Mouse (Mus musculus) embryonic stem cell, embryonic (primary cell): ENCODE results near the gene Bms1.

ENCODE experiments used
- CTCF ChIA-PET, 4 experiments: fragments of 300-600 bp in 2 of 4; fragments of 350-600 bp in 2 of 4; sonication (Branson Sonifier 250); formaldehyde crosslinking; loops; one replicate each; lab custom pipeline; 2022; ENCODE audit warnings: inconsistent platforms in 2 of 4; lab: Charles Lee
- POLR2A ChIA-PET, 4 experiments: fragments of 300-600 bp in 2 of 4; fragments of 350-600 bp in 2 of 4; sonication (Branson Sonifier 250); formaldehyde crosslinking; loops; one replicate each; lab custom pipeline; 2022; ENCODE audit warnings: antibody characterized with exemption in 4 of 4, inconsistent platforms in 1 of 4; lab: Charles Lee

Gene Bms1

GRCm38 (mm10) chr6:118376023-118376422 is 43.3 kb downstream of the Bms1 start:
- CTCF ChIA-PET = interaction anchor here in 1 of 4 experiments (0.9 to 1.1 kb wide), 3 partner anchors 8 to 311 kb away, joined by 3 read pairs; no protein-coding TSS in a partner anchor
- POLR2A ChIA-PET = interaction anchor here in 1 of 4 experiments (0.6 kb wide), 1 partner anchor 704 kb away, joined by 5 read pairs; no protein-coding TSS in a partner anchor

DNA sequence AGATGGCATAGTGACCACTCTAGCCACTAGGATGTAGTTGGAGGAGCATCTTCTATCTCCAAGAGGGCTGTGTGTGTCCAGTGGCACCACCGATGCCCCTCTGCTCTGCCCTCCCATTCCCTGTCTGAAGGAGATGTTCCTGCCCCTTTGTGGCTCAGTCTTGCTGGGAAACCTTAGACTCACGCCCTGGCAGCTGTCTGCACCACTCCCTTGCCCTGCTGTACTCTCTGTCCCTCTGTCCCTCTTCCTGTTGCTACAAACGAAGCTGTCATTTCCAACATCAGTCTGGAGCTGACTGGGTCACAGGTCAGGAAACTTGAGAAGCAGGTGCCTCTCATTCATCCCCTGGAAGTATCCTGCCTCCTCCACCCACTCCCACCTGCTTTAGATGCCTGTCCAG is 43.8 kb downstream of the Bms1 start:
- ChIA-PET POLR2A (interaction anchor here in 1 of 4 experiments (0.6 kb wide), 1 partner anchor 703 kb away, joined by 5 read pairs; no protein-coding TSS in a partner anchor), CTCF (interaction anchor here in 1 of 4 experiments (0.9 to 1.1 kb wide), 2 partner anchors 196 to 310 kb away, joined by 3 read pairs; no protein-coding TSS in a partner anchor)

DNA sequence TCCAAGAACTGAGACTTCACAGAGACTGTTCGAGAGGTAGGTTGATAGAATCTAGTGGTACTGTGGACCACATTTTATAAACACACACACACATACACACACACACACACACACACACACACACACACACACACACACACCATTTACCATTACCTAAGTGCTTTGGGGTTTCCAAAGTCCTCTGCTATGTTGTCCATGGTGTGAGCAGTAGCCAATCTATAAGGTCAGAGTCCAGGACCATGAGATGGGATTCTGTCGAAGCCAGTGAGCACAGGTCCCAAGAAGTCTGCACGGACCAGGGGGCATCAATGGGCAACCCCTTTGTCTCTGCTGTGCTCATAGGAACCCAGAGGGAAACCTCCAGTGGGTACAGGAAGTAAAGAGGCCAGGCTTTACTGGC is 44.2 kb downstream of the Bms1 start:
- ChIA-PET CTCF (interaction anchor here in 1 of 4 experiments (0.6 kb wide), 1 partner anchor 506 kb away, joined by 5 read pairs; no protein-coding TSS in a partner anchor), POLR2A (interaction anchor here in 1 of 4 experiments (0.9 to 1.3 kb wide), 2 partner anchors 9 to 133 kb away, joined by 3 to 4 read pairs; no protein-coding TSS in a partner anchor)

- POLR2A ChIA-PET = interaction anchor here in 1 of 4 experiments (0.9 to 1.1 kb wide), 2 partner anchors 46 to 177 kb away, joined by 3 read pairs; partner anchors contain the start of gene Bms1
- CTCF ChIA-PET = interaction anchor here (0.6 to 2.9 kb wide), 10 partner anchors 46 to 1145 kb away, joined by 3 to 12 read pairs (median 4); partner anchors contain the start of gene Bms1 (in 2 of the 4)
These were observed 46.0 kb downstream of the Bms1 start for GRCm38 (mm10) chr6:118373294-118373693.

- CTCF ChIA-PET = interaction anchor here in 3 of 4 experiments (0.8 to 2.9 kb wide), 8 partner anchors 46 to 308 kb away, joined by 3 to 12 read pairs (median 4); partner anchors contain the start of gene Bms1 (in 2 of the 3)
- POLR2A ChIA-PET = interaction anchor here in 2 of 4 experiments (0.9 to 1.1 kb wide), 3 partner anchors 47 to 193 kb away, joined by 3 read pairs; partner anchors contain the start of gene Bms1 (in 1 of the 2)
These were observed 46.5 kb downstream of the Bms1 start for GRCm38 (mm10) chr6:118372794-118373193.

- ChIA-PET POLR2A (no interaction called here), CTCF (interaction anchor here in 3 of 4 experiments (0.6 to 1.6 kb wide), 4 partner anchors 150 to 424 kb away, joined by 3 to 7 read pairs (median 4); no protein-coding TSS in a partner anchor)
These were observed 51.8 kb downstream of the Bms1 start for GRCm38 (mm10) chr6:118367502-118367901.

DNA sequence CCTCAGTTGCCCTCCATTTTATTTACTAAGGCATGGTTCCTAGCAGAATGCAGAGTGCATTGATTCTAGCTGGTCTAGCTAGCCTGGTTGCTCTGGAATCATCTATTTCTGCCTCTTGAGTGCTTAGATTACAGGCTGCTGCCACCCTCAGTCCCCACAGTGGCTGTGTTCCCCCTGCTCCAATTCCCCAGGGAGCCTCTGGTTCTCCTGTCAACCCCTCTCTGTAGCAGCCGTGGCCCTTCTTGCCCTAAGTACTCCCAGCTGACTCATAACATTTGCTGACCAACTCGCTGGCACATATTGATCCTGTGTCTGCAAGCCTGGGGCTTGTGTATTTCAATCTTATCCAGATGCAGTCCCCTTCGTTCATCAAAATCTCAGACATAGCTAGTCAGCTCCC is 53.1 kb downstream of the Bms1 start:
- CTCF ChIA-PET = no interaction called here

DNA sequence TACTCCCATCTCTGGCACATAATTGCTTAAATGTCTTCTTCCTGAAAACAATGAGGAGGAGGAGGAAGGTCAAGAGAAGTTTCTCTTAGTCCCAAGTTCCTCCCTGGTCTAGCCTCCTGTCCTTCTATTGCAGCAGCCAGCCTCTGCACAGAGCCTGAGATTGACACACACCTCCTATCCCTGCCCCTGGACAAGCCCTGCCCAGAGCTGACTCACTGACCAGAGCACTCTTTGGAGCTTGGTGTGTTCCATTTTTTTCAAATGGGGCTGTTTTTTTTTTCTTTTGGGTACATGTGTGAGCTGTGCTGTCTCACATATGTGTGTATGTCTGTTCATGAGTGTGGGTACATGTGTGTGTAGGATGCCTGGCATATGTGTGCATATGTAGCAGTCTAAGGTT is 53.5 kb downstream of the Bms1 start:
- ChIA-PET CTCF (no interaction called here), POLR2A (interaction anchor here in 1 of 4 experiments (0.7 to 0.9 kb wide), 2 partner anchors 9 to 222 kb away, joined by 3 to 4 read pairs; no protein-coding TSS in a partner anchor)

More for the DNA sequence above, 53.1 kb downstream of the Bms1 start:
- POLR2A ChIA-PET = interaction anchor here in 1 of 4 experiments (0.7 to 0.9 kb wide), 2 partner anchors 9 to 222 kb away, joined by 3 to 4 read pairs; no protein-coding TSS in a partner anchor

GRCm38 (mm10) chr6:118350342-118350741 is 68.9 kb downstream of the Bms1 start:
- POLR2A ChIA-PET = interaction anchor here in 1 of 4 experiments (1.0 to 1.3 kb wide), 2 partner anchors 14 to 29 kb away, joined by 3 to 4 read pairs; no protein-coding TSS in a partner anchor
- CTCF ChIA-PET = interaction anchor here in 1 of 4 experiments (1.2 kb wide), 1 partner anchor 29 kb away, joined by 3 read pairs; no protein-coding TSS in a partner anchor

DNA sequence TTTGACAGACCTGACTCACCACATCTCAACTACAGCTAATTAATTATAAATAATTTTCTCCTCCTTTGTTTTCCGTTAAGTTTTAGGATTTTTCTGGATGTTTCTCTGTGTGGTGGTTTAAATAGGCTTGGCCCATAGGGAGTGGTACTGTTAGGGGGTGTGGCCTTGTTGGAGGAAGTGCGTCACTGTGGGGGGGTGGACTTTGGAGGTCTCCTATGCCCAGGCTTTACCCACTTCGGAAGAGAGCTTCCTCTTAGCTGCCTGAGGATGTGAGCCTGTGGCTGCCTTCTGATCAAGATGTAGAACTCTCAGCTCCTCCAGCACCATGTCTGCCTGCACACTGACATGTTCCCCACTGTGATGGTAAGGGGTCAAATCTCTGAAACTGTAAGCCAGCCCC is 71.1 kb downstream of the Bms1 start:
- POLR2A ChIA-PET = interaction anchor here in 1 of 4 experiments (1.1 to 1.2 kb wide), 2 partner anchors 9 to 71 kb away, joined by 3 read pairs; partner anchors contain the start of gene Bms1
- CTCF ChIA-PET = interaction anchor here in 1 of 4 experiments (0.7 kb wide), 1 partner anchor 121 kb away, joined by 3 read pairs; no protein-coding TSS in a partner anchor

DNA sequence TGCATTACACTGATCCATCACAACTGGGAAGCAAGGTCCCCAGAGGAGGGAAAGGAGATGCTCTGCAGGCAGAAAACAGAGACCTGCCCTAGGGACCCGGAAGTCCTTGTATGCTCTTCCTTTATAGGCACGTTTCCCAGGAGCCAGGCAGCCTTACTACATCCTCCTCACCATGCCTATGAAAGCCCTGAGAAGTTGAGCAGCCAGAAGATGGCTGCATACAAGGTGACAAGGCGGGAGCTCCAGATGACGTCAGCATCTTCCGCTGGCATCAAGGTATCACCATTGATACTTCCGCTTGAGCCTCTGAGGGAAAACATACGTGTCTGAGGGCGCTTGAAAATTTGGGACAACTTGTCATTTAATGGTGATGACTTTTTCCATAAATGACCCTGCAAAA is 72.0 kb downstream of the Bms1 start:
- CTCF ChIA-PET = no interaction called here
- POLR2A ChIA-PET = interaction anchor here in 1 of 4 experiments (1.1 to 1.2 kb wide), 2 partner anchors 9 to 72 kb away, joined by 3 read pairs; partner anchors contain the start of gene Bms1

GRCm38 (mm10) chr6:118341861-118342485 is 77.3 kb downstream of the Bms1 start:
- POLR2A ChIA-PET = no interaction called here
- CTCF ChIA-PET = no interaction called here

DNA sequence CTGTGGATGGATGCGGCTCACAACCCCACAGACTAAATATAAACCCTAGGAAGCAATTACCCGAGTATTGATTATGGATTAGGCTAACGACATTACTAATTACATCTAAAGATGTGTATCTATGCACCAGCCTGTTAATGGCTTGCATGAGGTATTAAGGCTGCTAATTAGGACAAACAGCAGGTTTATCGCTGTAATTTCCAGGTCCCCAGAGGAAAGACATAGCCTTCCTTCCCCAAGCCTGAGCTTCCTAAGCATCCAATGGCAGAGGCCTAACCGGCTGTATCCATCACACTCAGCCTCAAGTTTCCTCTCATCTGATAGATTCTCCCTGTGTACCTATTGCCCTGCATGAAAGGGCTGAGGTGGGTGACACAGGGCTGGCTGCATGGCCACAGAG is 81.6 kb downstream of the Bms1 start:
- ChIA-PET CTCF (interaction anchor here in 2 of 4 experiments (0.6 kb wide), 2 partner anchors 253 to 260 kb away, joined by 3 to 5 read pairs; no protein-coding TSS in a partner anchor), POLR2A (interaction anchor here in 1 of 4 experiments (1.0 to 1.3 kb wide), 2 partner anchors 22 to 82 kb away, joined by 3 to 4 read pairs; partner anchors contain the start of gene Bms1)

GRCm38 (mm10) chr6:118336541-118337480 is 82.5 kb downstream of the Bms1 start:
- CTCF ChIA-PET = interaction anchor here in 2 of 4 experiments (0.6 kb wide), 2 partner anchors 253 to 259 kb away, joined by 3 to 5 read pairs; no protein-coding TSS in a partner anchor
- POLR2A ChIA-PET = interaction anchor here in 2 of 4 experiments (0.7 to 0.8 kb wide), 2 partner anchors 14 to 396 kb away, joined by 3 read pairs; no protein-coding TSS in a partner anchor

DNA sequence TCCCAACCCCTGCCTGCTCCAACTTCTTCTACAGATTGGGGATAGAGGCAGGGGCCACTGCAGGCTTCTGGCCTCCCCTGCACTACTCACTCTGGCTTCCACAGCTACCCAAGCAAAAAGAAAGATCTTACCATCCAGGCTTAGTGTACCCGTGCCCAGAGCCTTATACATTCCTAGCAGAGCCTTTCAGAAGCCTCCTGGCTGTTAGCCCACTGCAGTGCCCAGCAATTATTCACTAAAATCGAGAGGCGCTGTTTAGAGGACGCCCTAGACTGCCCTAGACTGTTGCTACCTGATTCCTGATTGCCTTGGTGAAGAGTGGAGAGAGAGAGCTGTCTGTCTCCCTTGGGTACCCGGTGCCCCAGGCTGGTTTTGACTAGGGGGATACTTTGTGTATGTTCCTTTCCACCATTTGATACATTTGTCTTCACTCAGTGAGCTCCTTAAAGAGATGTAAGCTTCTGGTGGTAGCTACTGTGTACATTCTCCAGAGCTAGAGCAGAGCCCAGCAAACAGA is 83.3 kb downstream of the Bms1 start:
- ChIA-PET CTCF (no interaction called here), POLR2A (interaction anchor here in 2 of 4 experiments (0.7 to 0.8 kb wide), 2 partner anchors 15 to 395 kb away, joined by 3 read pairs; no protein-coding TSS in a partner anchor)

GRCm38 (mm10) chr6:118333861-118334260 is 85.4 kb downstream of the Bms1 start:
- POLR2A ChIA-PET = no interaction called here
- CTCF ChIA-PET = no interaction called here
